Mouse (Mus musculus) urinary bladder, postnatal 14 days (tissue): ENCODE results near the gene Erc2.
A peak's percentile ranks its signal among the peaks of the same experiment; 100 is the strongest.

Experiments
- DNase-seq: peaks from one replicate; pipeline ENCODE4 v3.0.0; 2021; ENCODE audit warnings: low spot score

Gene Erc2

GRCm38 (mm10) chr14:28381801-28382550 is 759.7 kb downstream of the Erc2 start:
- DNase-seq: no peak

GRCm38 (mm10) chr14:28386815-28387607 is 764.8 kb downstream of the Erc2 start:
- DNase-seq: no peak

GRCm38 (mm10) chr14:28398915-28399314 is 776.7 kb downstream of the Erc2 start:
- no peak for DNase-seq

DNA sequence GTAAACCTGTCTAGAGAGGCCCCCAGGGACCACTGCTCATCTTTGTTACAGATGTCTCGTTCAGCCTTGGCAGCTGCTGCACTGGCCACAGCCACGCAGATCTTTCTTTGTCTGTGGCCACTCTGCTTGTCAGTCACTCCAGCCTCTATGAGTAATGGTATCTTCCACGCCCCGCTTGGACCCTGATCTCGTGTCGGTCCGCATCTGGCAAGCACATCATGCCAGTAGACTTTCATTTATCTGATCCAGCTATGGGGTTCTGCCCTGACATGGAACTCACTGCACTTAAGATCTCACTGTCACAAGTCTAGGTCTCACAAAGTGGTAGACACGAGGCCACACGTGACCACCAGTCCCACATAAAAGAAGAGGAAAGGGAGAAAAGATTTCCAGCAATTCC is 777.7 kb downstream of the Erc2 start:
- no peak for DNase-seq

- DNase-seq: no peak
Observed at GRCm38 (mm10) chr14:28405277-28405840, 783.1 kb downstream of the Erc2 start.

GRCm38 (mm10) chr14:28409390-28409789 is 787.2 kb downstream of the Erc2 start:
- no peak for DNase-seq

DNA sequence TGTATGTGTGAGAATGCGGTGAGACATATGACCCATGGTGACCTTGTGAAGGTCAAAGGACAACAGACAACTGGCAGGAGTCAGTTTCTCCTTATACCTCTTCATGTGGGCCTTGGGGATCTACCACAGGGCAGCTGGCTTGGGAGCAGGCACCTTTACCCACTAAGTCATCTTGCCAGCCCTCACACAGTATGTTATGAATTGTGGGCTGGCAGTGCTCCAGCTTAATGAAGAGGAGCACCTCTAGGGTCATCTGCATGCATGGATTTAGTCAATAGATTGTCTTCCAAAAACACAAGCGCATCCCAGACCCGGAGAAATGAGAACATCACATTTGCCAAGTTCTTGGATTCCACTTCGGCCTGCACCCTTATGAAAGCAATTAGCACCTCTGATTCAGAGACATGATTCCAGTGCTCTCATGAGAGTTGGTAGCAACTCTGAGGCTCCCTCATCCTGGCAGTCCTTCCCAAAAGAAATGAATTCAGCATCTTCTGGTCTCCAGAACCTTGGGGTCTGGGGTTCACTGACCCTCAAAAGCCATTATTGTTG is 787.6 kb downstream of the Erc2 start:
- DNase-seq: no peak

DNA sequence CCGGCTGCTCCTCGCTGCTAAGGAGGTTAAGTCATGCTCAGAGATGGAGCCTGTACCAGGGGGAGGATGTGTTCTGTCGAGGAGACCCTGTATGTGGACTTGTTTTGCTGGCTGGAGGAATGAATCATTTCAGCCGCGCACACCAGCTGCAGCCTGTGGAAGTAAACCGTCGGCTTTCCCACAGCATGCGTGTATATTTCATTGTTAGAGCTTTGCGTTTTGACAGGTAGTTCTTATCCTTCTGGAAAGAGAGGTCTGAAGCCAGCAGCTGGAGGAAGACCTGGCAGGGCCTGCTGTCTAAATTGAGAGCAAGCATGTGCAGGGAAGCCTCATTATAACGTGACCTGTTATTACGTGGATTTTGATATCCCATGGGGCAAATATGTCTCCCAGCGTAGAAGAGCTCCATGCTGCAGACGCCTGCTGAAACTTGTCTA is 788.6 kb downstream of the Erc2 start:
- DNase-seq: no peak

DNA sequence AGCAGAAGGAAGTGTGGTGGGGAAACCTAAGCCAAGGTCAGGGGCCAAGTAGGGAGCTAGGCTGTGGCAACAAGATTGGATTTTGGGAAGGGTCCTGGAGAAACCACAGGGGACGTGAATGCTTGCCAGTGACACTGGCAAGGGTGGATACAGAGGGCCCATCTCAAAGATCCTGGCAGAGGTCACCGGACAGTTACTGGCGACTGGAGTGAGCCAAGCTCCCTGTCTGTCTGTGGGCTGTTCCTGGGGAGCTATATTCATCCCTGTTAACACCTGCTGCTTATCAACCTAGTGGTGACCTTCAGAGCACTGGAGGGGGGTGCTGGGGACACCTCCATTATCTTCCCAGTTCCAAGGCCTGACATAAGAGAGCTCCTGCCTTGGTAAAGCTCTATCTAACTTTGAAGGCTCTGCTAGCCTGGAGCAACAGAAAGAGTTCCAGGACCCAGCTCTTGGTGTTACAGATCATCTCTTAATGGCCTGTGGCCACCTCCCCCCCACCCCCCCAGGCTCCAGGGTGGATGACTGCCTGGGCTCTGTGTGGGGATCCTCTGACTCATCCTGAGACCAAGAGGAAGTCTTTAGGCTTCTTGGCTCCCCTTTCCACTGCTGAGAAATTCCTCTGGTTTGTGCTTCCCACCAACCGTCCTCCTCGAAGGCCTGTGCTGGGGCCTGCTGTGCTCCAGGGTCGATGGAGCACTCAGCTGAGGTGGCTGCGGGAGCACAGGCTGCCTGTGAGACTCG is 790.2 kb downstream of the Erc2 start:
- DNase-seq: no peak

GRCm38 (mm10) chr14:28413516-28413915 is 791.3 kb downstream of the Erc2 start:
- DNase-seq: no peak

- peak; percentile 47 for DNase-seq
Observed at GRCm38 (mm10) chr14:28417019-28417418, 794.8 kb downstream of the Erc2 start.

- DNase-seq: no peak
Observed at GRCm38 (mm10) chr14:28418497-28418896, 796.3 kb downstream of the Erc2 start.

DNA sequence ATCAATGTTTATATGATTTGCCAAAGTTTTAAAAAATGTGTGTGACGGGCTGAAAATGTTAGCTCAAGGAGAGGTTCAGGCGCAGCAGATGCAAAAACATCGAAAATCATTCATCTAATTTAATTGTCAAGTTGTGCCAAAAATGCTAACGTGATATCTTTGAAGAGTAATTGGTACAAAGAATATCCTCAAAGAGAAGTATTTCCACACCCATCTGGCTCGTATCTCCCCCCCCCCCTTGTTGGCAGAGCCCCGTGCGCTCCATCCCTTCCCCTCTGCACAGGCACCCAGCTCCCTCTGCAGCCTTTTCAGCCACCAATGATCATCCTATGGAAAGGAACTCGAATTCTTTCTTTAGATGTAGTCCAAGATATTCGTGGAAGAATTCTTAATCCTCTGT is 797.0 kb downstream of the Erc2 start:
- DNase-seq: no peak

DNA sequence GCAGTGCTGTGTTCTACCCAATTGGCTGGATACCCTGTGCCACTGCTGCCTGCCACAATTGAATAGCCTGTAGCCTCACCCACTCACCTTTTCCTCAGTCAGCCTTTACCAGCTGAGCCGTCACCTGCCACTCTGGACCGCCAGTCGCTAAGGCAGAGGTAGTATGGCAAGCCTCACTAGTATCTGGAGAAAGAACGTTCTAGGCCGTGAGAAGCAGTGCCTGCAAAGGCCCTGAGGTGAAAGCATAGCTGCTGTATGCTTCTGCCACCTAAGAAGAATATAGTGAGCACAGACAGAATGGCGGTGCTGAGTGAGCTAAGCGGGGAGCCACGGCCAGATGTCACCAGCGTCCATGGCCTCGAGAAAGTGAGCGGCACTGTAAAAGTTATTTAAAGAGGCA is 798.4 kb downstream of the Erc2 start:
- no peak for DNase-seq

DNA sequence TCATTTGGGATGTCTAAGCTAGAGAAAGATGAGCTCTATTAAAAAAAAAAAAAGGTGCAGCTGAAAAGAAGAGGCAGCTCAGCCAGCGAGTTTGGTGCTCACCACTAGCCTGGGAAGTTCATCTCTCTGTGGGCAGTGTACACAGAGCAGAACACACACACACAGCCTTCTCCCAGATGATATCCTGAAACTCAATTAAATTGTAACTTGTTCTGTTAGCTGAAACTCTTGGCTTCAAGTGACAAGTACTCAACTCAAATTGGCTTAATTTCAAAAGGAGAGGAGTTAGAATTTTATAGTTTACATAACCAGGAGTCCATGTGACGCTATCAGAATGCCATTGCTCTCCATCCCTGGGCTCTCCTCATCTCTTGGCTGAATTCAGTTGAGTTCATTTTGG is 804.4 kb downstream of the Erc2 start:
- DNase-seq: no peak

- DNase-seq: no peak
Observed at GRCm38 (mm10) chr14:28431703-28432309, 809.6 kb downstream of the Erc2 start.

DNA sequence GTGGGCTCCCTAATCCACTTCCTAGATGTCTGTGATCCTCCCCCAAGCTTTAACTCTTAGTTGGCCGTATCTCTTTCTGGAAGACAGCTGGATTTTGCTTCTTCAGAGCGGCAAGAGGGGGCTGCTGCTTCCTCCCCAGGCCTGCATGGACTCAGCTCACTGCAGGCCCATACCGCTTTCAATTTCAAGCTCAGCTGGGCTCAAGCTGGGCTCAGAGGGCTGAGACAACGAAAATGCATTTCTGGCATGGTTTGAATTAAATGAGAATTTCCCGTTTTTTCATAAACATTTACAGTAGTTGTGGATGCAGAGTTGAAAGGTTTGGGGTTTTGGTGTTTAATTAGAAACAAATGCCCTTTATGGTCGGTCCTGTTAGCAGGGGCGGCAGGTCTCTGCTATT is 812.8 kb downstream of the Erc2 start:
- DNase-seq: no peak

- DNase-seq: no peak
Observed at GRCm38 (mm10) chr14:28439171-28439570, 816.9 kb downstream of the Erc2 start.

DNA sequence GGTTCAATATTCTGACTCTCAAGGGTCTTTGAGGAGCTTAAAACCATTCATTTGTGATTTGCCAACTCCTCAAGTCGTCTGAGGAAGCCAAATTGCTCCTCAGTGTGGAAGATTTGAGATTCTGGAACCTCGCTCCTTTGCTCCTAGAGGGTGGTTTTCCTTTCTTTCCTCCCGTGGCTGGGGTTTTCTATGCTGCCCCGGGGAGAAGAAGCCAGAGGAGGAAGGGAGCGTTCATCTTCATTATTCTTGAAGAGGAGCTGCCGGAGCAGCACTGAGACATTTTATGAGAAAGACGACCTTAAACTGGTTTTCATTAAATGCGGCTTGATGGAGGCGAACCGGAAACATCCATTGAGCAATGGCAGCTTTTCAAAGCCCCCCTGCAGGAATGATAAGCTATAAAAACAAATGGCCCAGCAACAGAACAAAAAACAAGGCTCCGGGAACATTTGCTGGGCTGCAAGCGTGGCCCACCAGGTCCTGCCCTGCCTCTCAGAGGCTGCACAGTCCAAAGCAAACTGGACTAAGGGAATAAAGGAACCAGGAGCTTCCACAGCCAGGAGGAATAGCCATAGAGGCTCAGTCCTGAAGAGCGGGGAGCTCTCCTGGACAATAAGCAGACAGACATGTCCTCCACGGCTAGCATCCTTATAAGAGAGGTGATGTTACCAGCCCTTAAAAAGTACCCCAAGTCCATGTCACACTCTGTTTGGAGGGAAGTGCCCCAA is 819.2 kb downstream of the Erc2 start:
- DNase-seq: no peak

DNA sequence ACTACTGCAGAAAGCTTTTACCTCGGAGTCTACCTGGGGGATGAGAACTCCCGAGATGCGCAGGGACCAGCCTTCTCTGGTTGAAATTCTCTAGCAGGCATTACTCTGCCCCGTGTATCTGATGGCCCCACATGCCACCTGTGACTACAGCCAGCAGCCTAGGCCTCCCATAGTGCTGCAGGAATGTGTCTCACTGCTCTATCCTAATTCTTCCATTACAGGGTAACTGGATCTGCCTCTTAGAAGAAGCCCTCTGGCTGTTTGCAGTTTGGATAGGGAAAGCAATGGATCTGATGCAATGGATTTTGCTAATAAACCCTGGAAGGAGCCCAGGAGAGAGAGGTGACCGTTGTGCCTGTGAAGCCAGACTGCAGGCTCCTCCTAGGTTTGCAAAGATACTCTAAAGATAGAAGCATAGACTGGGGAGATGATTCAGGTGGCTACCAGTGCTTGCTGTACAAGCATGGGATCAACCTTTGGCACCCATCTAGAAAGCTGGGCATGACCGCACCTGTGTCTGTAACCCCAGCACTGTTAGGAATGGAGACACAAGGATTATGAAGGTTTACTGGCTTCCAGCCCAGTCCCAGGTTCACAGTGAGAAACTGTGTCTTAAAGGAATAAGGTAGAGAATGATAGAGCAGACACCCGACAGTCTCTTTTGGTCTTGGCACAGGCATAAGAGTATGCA is 821.2 kb downstream of the Erc2 start:
- DNase-seq: peak; percentile 26
